Mouse (Mus musculus) retina, postnatal 1 day (tissue): ENCODE data around the gene Mmp21.
"Not testable (repeated sequence)": the region's sequence is repeated elsewhere in the genome, so short reads cannot be mapped to it uniquely, and the experiment has no call there.

Source experiments
- DNase-seq: peaks from one replicate; pipeline ENCODE4 v3.0.0-alpha.2; 2012

Mmp21 gene

GRCm38 (mm10) chr7:133679961-133680360 is at the start of gene Mmp21:
Gene Mmp21 (minus strand): TSS chr7:133680061.
- DNase-seq: no peak

DNA sequence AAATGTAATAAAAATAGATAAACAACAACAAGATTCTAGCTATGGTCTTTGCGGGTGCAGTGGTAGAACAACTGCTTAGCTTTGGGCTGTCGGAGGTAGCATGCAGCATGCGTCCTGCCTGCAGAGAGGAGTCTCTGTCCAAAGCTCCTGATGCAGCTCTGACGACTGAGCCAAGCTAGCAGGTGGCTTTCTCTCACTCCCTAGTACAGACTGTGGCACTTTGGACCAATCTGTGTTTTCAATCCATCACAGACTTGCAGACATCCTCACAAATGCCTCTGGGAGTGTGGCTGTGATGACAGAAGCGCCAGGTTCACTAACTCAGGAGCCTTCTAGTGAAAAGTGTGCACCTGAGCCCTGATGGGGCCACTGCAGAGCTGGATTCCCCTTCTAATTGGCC is 49.5 kb upstream of the Mmp21 start:
- DNase-seq: no peak

DNA sequence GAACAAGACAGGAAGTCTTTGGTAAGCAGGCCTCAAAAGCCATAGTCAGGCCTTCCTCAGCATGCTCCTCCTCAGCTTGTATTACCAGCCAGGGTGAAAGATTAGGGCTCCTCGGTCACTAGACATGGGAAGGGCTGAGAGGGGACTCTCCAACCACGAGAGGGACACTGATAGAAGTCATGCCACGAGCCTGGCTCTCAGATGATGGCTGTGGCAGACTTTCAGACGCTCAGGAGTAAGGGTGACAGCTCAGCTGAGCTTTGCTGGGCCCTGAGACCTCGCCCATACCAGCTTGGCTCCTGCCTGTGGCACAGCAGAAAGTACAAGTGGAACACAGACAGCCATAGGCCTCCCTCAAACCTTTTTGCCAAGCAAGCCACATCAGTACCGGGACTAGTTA is 47.2 kb upstream of the Mmp21 start:
- DNase-seq: no peak

- DNase-seq: no peak
Measured at GRCm38 (mm10) chr7:133725571-133725970, 45.7 kb upstream of the Mmp21 start.

- no peak for DNase-seq
Measured at GRCm38 (mm10) chr7:133724844-133725243, 45.0 kb upstream of the Mmp21 start.

DNA sequence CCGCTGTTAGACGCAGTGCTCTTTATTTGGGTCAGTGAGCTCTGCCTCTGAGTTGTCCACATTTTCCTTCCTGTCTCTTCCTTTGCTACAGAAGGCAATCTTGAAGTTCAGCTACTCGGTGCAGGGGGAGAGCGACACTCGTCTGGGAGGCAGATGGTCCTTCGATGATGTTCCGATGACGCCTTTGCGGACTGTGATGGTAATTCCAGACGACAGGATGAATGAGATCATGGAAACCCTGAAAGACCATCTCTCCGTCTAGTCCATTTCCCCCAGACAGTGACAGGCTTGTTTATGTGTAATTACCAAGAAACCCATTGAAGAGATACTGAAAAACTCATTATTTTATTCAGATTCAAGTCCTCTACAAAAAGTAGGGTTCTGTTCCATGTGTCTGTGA is 40.8 kb upstream of the Mmp21 start:
- DNase-seq: peak; percentile 98

- DNase-seq: no peak
Measured at GRCm38 (mm10) chr7:133718580-133718979, 38.7 kb upstream of the Mmp21 start.

DNA sequence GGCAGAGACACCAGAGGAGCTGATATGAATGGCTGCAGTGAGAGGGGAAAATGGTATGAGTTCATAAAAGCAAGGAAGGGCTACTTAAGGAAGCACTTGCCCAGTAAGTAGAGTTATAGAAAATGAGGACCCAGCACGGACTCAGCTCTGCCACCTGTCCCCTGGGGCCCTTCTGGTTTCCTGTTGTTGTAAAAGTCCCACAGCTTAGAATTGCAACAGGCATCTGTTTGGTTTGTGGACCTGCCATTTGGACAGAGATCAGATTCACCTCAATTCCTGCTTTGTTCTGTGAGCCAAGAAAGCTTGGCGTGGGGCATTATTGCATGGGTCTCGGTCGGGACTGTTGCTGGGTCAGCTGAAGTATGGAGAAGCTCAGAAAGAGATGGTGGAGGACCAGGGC is 35.5 kb upstream of the Mmp21 start:
- DNase-seq: no peak

DNA sequence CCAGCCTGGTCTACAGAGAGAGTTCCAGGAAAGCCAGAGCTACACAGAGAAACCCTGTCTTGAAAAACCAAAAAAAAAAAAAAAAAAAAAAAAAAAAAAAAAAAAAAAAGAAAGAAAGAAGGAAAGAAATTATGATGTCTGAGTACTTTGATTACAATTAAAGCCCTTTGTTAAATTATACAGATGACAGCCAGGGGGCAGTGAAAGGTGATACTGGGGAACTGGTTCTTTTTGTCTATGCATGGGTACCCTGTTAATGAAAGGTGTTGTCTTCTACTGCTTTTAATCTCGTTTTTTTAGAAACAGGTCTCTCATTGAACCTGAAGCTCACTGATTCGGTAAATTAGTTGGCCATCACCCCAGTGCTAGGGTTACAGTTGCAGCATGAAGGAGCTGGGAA is 27.4 kb upstream of the Mmp21 start:
- DNase-seq: no peak

- DNase-seq: no peak
Measured at GRCm38 (mm10) chr7:133703906-133704305, 24.0 kb upstream of the Mmp21 start.

DNA sequence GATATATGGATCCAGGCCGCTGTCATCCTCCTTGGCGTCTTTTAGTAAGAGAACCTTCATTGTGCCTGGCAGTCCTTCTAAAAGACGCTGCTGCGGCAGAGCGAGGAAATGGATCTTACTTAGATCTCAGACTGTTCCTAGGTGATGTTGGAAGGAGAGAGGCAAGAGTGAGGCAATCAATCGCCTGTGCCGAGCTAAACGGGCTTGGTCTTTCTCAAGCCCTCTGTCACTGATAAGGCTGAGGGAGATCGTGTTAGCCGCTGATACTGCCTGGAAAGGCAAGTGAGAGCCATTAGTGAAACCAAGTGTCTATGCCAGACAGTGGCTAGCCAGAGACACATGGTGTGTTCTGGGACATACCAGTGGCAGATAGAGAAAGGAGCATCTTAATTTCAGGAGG is 22.5 kb upstream of the Mmp21 start:
- DNase-seq: no peak

- DNase-seq: no peak
Measured at GRCm38 (mm10) chr7:133701366-133701765, 21.5 kb upstream of the Mmp21 start.

- DNase-seq: no peak
Measured at GRCm38 (mm10) chr7:133699885-133700284, 20.0 kb upstream of the Mmp21 start.

GRCm38 (mm10) chr7:133698021-133698709 is 18.3 kb upstream of the Mmp21 start:
- DNase-seq: no peak

DNA sequence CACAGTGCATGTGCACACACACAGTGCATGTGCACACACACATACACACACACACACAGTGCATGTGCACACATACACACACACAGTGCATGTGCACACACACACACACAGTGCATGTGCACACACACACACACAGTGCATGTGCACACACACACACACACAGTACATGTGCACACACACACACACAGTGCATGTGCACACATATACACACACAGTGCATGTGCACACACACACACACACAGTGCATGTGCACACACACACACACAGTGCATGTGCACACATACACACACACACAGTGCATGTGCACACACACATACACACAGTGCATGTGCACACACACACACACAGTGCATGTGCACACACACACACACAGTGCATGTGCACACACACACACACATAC is 5.8 kb upstream of the Mmp21 start:
- DNase-seq: not testable (repeated sequence)

DNA sequence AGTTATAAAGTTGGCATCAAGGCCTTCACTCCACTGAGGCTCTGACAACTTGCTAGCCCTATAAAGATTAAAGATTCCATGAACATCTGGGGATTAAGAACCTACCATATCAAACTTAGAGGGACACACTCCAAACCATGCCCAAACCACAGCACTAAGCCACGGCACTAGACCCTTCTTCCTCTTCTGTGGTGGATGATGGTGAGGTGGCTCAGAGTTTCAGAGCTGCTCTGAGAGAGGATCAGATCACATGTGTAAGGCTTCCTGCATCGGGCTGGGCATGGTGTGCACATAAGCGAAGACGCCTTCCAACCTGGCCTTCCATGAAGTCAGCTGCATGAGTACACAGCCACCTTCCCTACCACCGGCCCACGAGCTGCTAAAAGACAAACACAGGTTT is 4.8 kb upstream of the Mmp21 start:
- DNase-seq: no peak

DNA sequence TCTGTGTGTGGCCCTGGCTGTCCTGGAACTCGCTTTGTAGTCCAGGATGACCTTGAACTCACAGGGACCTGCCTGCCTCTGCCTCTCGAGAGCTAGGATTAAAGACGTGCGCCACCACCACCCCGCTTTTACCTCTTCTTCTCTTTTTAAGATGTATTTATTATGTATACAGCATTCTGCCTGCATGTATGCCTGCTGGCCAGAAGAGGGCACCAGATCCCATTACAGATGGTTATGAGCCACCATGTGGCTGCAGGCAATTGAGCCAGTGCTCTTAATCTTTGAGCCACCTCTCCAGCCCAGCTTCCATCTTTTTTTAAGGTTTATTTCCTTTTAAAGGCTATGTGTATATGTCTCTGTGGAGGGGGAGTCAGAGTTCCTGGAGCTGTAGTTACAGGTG is 4.2 kb upstream of the Mmp21 start:
- DNase-seq: peak; percentile 9

- DNase-seq: no peak
Measured at GRCm38 (mm10) chr7:133683626-133684025, 3.8 kb upstream of the Mmp21 start.

DNA sequence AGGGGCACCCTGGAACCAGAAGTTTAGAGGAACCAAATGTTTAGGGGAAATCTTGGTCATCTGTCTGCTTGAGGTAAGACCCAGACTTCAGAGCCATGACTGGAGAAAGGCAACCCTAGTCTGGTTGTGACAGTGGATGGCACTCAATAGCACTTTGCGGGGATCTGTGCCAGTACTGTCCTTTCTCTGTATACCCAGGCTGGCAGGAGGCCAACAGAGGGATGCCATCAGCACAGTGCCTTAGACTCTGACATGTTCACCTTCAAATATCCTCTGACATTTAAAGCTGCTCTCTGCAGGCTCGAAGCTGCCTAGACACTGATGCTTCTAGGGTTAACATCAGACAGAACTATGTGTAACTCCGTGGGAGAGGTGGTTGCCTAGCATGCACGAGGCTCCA is 422 bp downstream of the Mmp21 start:
- peak; percentile 53 for DNase-seq

GRCm38 (mm10) chr7:133678716-133679115 is 1.1 kb downstream of the Mmp21 start:
- DNase-seq: no peak

DNA sequence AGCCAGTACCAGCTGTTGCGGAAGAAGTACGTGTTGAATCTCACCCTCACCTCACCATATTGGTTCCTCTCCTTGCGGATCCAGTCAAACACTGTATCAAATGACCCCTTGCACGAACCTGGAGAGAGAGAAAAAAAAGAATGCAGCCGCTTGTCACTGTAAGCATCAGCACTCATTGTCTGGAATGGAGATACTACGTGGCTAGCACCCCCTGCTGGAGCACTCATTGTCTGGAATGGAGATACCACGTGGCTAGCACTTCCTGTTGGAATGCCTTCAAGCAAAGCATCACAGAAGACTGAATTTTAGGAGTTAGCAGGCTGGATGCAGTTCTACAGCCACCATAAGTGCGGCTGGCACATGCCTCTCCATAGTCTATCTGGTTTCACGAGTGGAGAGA is 3.9 kb downstream of the Mmp21 start:
- peak; percentile 61 for DNase-seq

GRCm38 (mm10) chr7:133670846-133671245 is 9.0 kb downstream of the Mmp21 start:
- DNase-seq: no peak

DNA sequence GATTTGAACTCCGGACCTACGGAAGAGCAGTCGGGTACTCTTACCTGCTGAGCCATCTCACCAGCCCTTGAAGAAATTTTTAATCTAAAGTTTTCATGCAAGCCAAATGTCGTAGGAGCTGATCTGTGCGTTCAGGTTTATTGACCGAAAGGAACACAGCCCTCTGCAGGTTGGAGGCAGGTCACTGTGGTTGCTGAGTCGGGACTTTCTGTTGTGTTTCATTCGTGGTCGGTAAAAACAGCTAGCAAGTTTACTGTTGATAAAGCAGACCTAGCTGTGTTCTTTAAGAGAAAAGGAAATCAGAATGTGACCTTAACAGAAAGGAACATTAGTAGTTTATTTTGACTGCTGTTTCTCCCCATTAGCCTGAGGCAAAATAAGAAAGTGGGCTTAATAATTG is 9.9 kb downstream of the Mmp21 start:
- DNase-seq: no peak

DNA sequence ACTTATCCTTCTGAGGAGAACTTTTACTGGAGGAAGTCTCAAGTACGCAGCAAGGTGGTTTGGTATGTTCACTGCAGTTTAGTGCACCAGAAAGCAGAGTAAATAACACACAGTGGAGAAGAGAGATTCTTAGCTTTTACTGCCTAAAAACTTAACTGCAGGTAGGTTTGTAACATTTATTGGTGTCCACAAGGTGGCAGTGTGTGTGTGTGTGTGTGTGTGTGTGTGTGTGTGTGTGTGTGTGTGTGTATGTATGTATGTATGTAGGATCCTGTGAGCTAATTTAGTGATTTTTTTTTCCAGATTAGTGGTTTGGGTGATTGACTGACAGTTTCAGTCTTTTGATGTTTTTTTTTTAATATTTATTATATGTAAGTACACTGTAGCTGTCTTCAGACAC is 10.8 kb downstream of the Mmp21 start:
- DNase-seq: peak; percentile 52

- DNase-seq: peak; percentile 24
Measured at GRCm38 (mm10) chr7:133662467-133662866, 17.4 kb downstream of the Mmp21 start.
